Mouse (Mus musculus): ENCODE results near the gene Ap1ar. TPM values are rescaled to one million over a fixed set of nuclear protein-coding genes. Genes with fewer than 3 reads are reported as not detected.
A peak's percentile ranks its signal among the peaks of the same experiment; 100 is the strongest.
"Not testable (repeated sequence)": the region's sequence is repeated elsewhere in the genome, so short reads cannot be mapped to it uniquely, and the experiment has no call there.

Gene Ap1ar
- polyA plus RNA-seq, 1 experiment from 2014 or later = 32.0 TPM

GRCm38 (mm10) chr3:127788919-127789318 lies 48.4 kb downstream of the Ap1ar start:
- peak overlapping the region; percentile 65; the same call in 1 of the 2 replicates for H3K4me3 ChIP-seq (ENCODE audit: low read depth, low read length)
- peaks cover 9% of the 10 kb centered on the region; the same call in 1 of the 2 replicates for H3K4me1 ChIP-seq (ENCODE audit: control insufficient read depth, insufficient read depth, low read length)
- H3K4me2 ChIP-seq = peak overlapping the region; percentile 98
- peaks cover 20% of the 10 kb centered on the region for H3K27me3 ChIP-seq (ENCODE audit: control insufficient read depth, insufficient read depth, low read length)
- no peaks in the 10 kb centered on the region for H3K9me3 ChIP-seq (replicated peaks; ENCODE audit: control insufficient read depth, low read length)
- WGBS (ENCODE audit: insufficient replicate concordance) = 24% methylated on average over 8 of the region's 8 CpGs
- no peak overlapping the region for H3K27ac ChIP-seq (ENCODE audit: low read depth, low read length)
- no peak overlapping the region for H3K9ac ChIP-seq (ENCODE audit: low read depth, low read length)
- no peak for ATAC-seq (replicated peaks; ENCODE audit: insufficient number of reproducible peaks, low FRiP score, low TSS enrichment)
- H3K36me3 ChIP-seq (ENCODE audit: control insufficient read depth, insufficient read depth, low read length) = no peaks in the 10 kb centered on the region

GRCm38 (mm10) chr3:127788038-127788437 lies 49.3 kb downstream of the Ap1ar start:
- Histone ChIP-seq H3K4me2 (no peak overlapping the region), H3K9ac (ENCODE audit: low read depth, low read length) (no peak overlapping the region), H3K9me3 (replicated peaks; ENCODE audit: control insufficient read depth, low read length) (no peaks in the 10 kb centered on the region), H3K4me3 (ENCODE audit: low read depth, low read length) (no peak overlapping the region), H3K27ac (ENCODE audit: low read depth, low read length) (no peak overlapping the region), H3K36me3 (ENCODE audit: control insufficient read depth, insufficient read depth, low read length) (no peaks in the 10 kb centered on the region), H3K4me1 (ENCODE audit: control insufficient read depth, insufficient read depth, low read length) (peaks cover 9% of the 10 kb centered on the region; the same call in 1 of the 2 replicates), H3K27me3 (ENCODE audit: control insufficient read depth, insufficient read depth, low read length) (peaks cover 20% of the 10 kb centered on the region)
- WGBS (ENCODE audit: insufficient replicate concordance) = 39% methylated on average over 7 of the region's 7 CpGs
- no peak for ATAC-seq (replicated peaks; ENCODE audit: insufficient number of reproducible peaks, low FRiP score, low TSS enrichment)

- Histone ChIP-seq H3K27me3 (ENCODE audit: control insufficient read depth, insufficient read depth, low read length) (peaks cover 20% of the 10 kb centered on the region), H3K36me3 (ENCODE audit: control insufficient read depth, insufficient read depth, low read length) (no peaks in the 10 kb centered on the region), H3K4me1 (ENCODE audit: control insufficient read depth, insufficient read depth, low read length) (peaks cover 9% of the 10 kb centered on the region; the same call in 1 of the 2 replicates), H3K4me3 (ENCODE audit: low read depth, low read length) (no peak overlapping the region), H3K9me3 (replicated peaks; ENCODE audit: control insufficient read depth, low read length) (no peaks in the 10 kb centered on the region), H3K4me2 (no peak overlapping the region), H3K27ac (ENCODE audit: low read depth, low read length) (no peak overlapping the region), H3K9ac (ENCODE audit: low read depth, low read length) (no peak overlapping the region)
- ATAC-seq (replicated peaks; ENCODE audit: insufficient number of reproducible peaks, low FRiP score, low TSS enrichment) = no peak
These were observed 50.3 kb downstream of the Ap1ar start for GRCm38 (mm10) chr3:127787032-127787431.

GRCm38 (mm10) chr3:127783680-127784079 lies 53.6 kb downstream of the Ap1ar start:
- peaks cover 13% of the 10 kb centered on the region for H3K27me3 ChIP-seq (ENCODE audit: control insufficient read depth, insufficient read depth, low read length)
- H3K36me3 ChIP-seq (ENCODE audit: control insufficient read depth, insufficient read depth, low read length); H3K4me2 ChIP-seq; H3K4me3 ChIP-seq (ENCODE audit: low read depth, low read length); H3K9me3 ChIP-seq (replicated peaks; ENCODE audit: control insufficient read depth, low read length); H3K4me1 ChIP-seq (ENCODE audit: control insufficient read depth, insufficient read depth, low read length); H3K27ac ChIP-seq (ENCODE audit: low read depth, low read length); ATAC-seq (replicated peaks; ENCODE audit: insufficient number of reproducible peaks, low FRiP score, low TSS enrichment); H3K9ac ChIP-seq (ENCODE audit: low read depth, low read length): not testable (repeated sequence)
- WGBS (ENCODE audit: insufficient replicate concordance) = 94% methylated on average over 8 of the region's 8 CpGs

- H3K36me3 ChIP-seq (ENCODE audit: control insufficient read depth, insufficient read depth, low read length) = no peaks in the 10 kb centered on the region
- H3K27me3 ChIP-seq (ENCODE audit: control insufficient read depth, insufficient read depth, low read length) = peaks cover 7% of the 10 kb centered on the region
- no peak overlapping the region for H3K4me2 ChIP-seq
- H3K27ac ChIP-seq (ENCODE audit: low read depth, low read length) = no peak overlapping the region
- ATAC-seq (replicated peaks; ENCODE audit: insufficient number of reproducible peaks, low FRiP score, low TSS enrichment) = no peak
- no peak overlapping the region for H3K9ac ChIP-seq (ENCODE audit: low read depth, low read length)
- no peak overlapping the region for H3K4me3 ChIP-seq (ENCODE audit: low read depth, low read length)
- WGBS (ENCODE audit: insufficient replicate concordance) = 76% methylated on average over 6 of the region's 6 CpGs
- no peaks in the 10 kb centered on the region for H3K4me1 ChIP-seq (ENCODE audit: control insufficient read depth, insufficient read depth, low read length)
- H3K9me3 ChIP-seq (replicated peaks; ENCODE audit: control insufficient read depth, low read length) = no peaks in the 10 kb centered on the region
These were observed 54.4 kb downstream of the Ap1ar start for GRCm38 (mm10) chr3:127782921-127783320.

- 93% methylated on average over 9 of the region's 9 CpGs for WGBS (ENCODE audit: insufficient replicate concordance)
- H3K27me3 ChIP-seq (ENCODE audit: control insufficient read depth, insufficient read depth, low read length) = no peaks in the 10 kb centered on the region
- no peaks in the 10 kb centered on the region for H3K4me1 ChIP-seq (ENCODE audit: control insufficient read depth, insufficient read depth, low read length)
- H3K36me3 ChIP-seq (ENCODE audit: control insufficient read depth, insufficient read depth, low read length) = no peaks in the 10 kb centered on the region
- no peak overlapping the region for H3K9ac ChIP-seq (ENCODE audit: low read depth, low read length)
- no peak overlapping the region for H3K4me3 ChIP-seq (ENCODE audit: low read depth, low read length)
- H3K4me2 ChIP-seq = no peak overlapping the region
- H3K27ac ChIP-seq (ENCODE audit: low read depth, low read length) = no peak overlapping the region
- no peak for ATAC-seq (replicated peaks; ENCODE audit: insufficient number of reproducible peaks, low FRiP score, low TSS enrichment)
- H3K9me3 ChIP-seq (replicated peaks; ENCODE audit: control insufficient read depth, low read length) = no peaks in the 10 kb centered on the region
These were observed 56.4 kb downstream of the Ap1ar start for GRCm38 (mm10) chr3:127780921-127781320.

GRCm38 (mm10) chr3:127780021-127780644 lies 57.2 kb downstream of the Ap1ar start, which contains the start of gene Alpk1:
Alpk1 (minus strand) TSS chr3:127780527.
- Histone ChIP-seq H3K36me3 (ENCODE audit: control insufficient read depth, insufficient read depth, low read length) (no peaks in the 10 kb centered on the region), H3K4me2 (peak within 1 kb of the TSS; percentile 80), H3K27me3 (ENCODE audit: control insufficient read depth, insufficient read depth, low read length) (no peaks in the 10 kb centered on the region), H3K4me1 (ENCODE audit: control insufficient read depth, insufficient read depth, low read length) (no peaks in the 10 kb centered on the region), H3K4me3 (ENCODE audit: low read depth, low read length) (peak within 1 kb of the TSS; percentile 47), H3K9me3 (replicated peaks; ENCODE audit: control insufficient read depth, low read length) (no peaks in the 10 kb centered on the region), H3K27ac (ENCODE audit: low read depth, low read length) (0 out of 2 replicates have a peak within 1 kb of the TSS, but pooled peaks have one; percentile 41), H3K9ac (ENCODE audit: low read depth, low read length) (peak within 1 kb of the TSS; percentile 70)
- peak; percentile 65; the same call in 1 of the 2 replicates for ATAC-seq (replicated peaks; ENCODE audit: insufficient number of reproducible peaks, low FRiP score, low TSS enrichment)
- WGBS (ENCODE audit: insufficient replicate concordance) = 1% methylated on average over 24 of the region's 24 CpGs

GRCm38 (mm10) chr3:127769146-127769545 lies 68.2 kb downstream of the Ap1ar start:
- H3K36me3 ChIP-seq (ENCODE audit: control insufficient read depth, insufficient read depth, low read length) = no peaks in the 10 kb centered on the region
- no peak overlapping the region for H3K4me2 ChIP-seq
- H3K4me3 ChIP-seq (ENCODE audit: low read depth, low read length) = no peak overlapping the region
- H3K27me3 ChIP-seq (ENCODE audit: control insufficient read depth, insufficient read depth, low read length) = 0 out of 2 replicates have a peak, but pooled peaks cover 4% of the 10 kb centered on the region
- H3K9ac ChIP-seq (ENCODE audit: low read depth, low read length) = no peak overlapping the region
- no peaks in the 10 kb centered on the region for H3K4me1 ChIP-seq (ENCODE audit: control insufficient read depth, insufficient read depth, low read length)
- no peak overlapping the region for H3K27ac ChIP-seq (ENCODE audit: low read depth, low read length)
- no peak for ATAC-seq (replicated peaks; ENCODE audit: insufficient number of reproducible peaks, low FRiP score, low TSS enrichment)
- WGBS (ENCODE audit: insufficient replicate concordance) = 81% methylated on average over 11 of the region's 11 CpGs
- no peaks in the 10 kb centered on the region for H3K9me3 ChIP-seq (replicated peaks; ENCODE audit: control insufficient read depth, low read length)

GRCm38 (mm10) chr3:127765971-127766370 lies 71.4 kb downstream of the Ap1ar start:
- no peaks in the 10 kb centered on the region for H3K4me1 ChIP-seq (ENCODE audit: control insufficient read depth, insufficient read depth, low read length)
- no peak for ATAC-seq (replicated peaks; ENCODE audit: insufficient number of reproducible peaks, low FRiP score, low TSS enrichment)
- no peak overlapping the region for H3K27ac ChIP-seq (ENCODE audit: low read depth, low read length)
- 56% methylated on average over 3 of the region's 3 CpGs for WGBS (ENCODE audit: insufficient replicate concordance)
- no peaks in the 10 kb centered on the region for H3K9me3 ChIP-seq (replicated peaks; ENCODE audit: control insufficient read depth, low read length)
- H3K36me3 ChIP-seq (ENCODE audit: control insufficient read depth, insufficient read depth, low read length) = no peaks in the 10 kb centered on the region
- H3K4me3 ChIP-seq (ENCODE audit: low read depth, low read length) = no peak overlapping the region
- no peak overlapping the region for H3K4me2 ChIP-seq
- H3K9ac ChIP-seq (ENCODE audit: low read depth, low read length) = no peak overlapping the region
- H3K27me3 ChIP-seq (ENCODE audit: control insufficient read depth, insufficient read depth, low read length) = peaks cover 8% of the 10 kb centered on the region
